Mouse (Mus musculus) urinary bladder, postnatal 4 days (tissue): ENCODE results near the gene Tcf7l1.

Source experiments
- DNase-seq, 2 experiments: peaks; one replicate each; pipeline ENCODE4 v3.0.0; 2021 to 2022; ENCODE audit warnings: low spot score in 2 of 2

The Tcf7l1 gene

DNA sequence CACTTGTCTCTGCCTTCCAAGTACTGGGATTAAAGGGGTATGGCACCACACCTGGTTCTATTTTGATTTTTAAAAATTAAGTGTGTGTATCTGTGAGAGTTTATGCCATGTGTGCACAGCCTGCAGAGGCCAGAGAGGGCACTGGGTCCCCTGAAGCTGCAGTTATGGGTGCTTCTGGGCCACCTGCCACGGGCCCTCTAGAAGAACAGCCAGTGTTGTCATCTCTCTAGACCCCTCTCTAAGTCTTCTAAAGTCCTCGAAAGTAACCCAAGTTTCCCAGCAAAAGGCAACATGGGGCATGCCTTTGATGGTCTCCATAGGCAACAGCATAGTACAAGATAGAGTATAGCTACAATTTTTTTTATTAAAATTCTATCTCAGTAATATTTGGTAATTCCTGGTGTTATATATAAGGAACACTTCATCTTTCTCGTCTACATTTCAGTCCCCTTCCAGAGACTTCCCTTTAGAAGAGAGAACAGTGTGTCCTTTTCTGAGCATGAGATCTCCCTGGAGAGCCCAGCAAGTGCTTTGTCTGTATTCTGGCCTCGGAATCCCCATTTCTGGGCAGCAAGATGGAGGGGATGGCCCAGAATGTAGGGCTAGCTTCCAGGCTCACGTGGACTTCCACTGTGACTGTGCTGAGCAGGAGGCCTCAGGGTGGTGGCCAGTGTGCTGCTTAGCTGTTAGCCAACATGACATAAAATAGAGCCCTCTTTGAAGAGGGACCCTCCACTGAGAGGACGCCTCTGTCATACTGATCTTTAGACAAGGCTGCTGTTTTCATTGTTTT lies 195.8 kb downstream of the Tcf7l1 start:
- DNase-seq = no peak

DNA sequence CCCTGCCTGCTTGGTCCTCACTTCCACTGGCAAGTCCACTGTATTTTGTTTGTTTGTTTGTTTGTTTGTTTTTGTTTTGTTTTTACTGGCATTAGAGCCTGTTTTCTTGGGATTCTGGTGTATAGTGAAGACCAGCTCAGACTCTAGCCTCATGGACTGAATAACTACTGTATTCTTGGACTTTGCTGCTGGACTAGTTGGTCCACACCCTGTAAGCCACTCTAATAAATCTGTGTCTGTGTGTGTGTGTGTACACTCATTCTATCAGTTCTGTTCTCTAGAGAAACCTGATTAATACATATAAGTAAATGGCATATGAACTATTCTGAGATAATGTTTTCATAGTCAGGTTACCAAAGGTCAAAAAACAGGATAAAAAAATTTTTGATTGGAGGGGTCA lies 198.9 kb downstream of the Tcf7l1 start:
- DNase-seq = no peak

DNA sequence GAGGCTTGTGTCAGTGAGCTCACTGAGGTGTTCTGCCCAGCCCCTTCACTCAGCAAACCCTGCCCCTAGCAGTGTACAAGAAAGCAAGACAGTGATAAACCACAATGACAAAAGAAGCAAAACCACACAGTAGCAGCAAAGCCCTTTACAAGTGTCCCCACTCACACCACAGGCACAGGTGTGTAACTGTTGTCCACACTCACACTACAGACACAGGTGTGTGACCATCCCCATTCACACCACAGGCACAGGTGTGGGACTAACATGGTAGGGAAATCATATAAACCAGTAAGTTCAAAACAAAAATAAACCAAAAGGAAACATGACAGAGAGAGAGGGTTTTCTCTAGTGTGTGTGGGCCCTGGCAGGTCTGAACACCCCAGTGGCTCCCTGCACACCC lies 200.7 kb downstream of the Tcf7l1 start:
- DNase-seq = no peak

DNA sequence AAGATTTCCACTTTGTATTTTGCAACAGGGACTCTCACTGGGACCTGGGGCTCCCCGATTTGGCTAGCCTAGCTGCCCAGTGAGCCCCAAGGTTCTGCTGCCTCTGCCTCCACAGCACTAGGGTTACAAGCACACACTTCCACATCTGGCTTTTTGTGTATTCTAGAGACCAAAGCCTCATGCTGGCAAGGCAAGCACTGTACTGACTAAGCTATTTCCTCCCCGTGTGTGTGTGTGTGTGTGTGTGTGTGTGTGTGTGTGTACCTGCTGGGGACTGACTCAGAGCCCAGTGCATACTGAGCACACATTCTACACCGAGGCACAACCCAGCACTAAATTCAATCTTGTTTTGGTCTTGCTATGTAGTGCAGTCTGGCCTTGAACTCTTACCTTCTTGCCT lies 202.4 kb downstream of the Tcf7l1 start:
- no peak for DNase-seq

DNA sequence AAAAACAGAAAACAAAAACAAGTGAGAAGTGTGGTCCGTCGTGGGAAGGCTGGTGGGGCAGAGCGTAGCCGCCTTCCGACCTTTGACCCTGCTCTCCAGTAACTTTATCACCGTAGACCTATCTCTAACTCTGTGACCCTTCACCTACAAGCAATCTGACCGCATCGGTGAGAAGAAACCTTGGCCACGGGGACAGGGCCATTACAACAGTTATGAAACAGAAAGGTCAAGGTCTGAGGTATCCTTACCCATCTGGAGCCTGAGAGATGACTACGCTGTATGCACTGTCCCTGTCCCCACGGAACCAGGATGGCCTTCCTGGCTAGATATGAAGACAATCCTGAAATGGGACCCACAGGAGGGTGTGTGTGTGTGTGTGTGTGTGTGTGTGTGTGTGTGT lies 204.9 kb downstream of the Tcf7l1 start:
- DNase-seq = no peak

DNA sequence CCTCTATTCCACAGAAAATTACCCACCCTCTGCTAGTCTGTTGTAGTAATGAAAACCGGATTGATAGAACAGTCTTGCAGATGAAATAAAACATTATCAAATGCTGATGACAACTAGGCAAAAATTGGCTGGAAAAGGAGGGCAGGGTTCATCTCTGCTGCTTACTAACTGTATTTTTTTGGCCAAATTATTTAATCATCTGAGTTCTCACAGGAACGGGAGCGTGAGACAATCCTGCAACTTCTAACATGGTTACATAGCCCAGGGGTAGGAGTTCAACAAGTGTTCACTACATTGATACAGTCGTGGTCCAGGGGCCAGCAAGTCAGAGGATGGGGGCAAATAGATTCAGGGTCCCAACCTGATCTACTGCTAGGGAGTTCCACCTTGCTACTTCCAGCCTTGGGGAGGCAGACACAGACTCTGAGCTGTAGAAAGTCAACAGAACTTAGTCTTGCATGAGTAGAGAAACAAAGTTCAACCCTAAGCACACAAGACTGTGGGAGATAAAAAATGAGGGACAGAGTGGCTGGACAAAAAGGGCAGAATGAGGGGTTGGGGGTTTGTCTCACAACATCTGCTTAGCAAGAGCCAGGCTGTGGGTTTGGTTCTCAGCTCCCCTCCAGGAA lies 205.7 kb downstream of the Tcf7l1 start:
- DNase-seq = no peak

DNA sequence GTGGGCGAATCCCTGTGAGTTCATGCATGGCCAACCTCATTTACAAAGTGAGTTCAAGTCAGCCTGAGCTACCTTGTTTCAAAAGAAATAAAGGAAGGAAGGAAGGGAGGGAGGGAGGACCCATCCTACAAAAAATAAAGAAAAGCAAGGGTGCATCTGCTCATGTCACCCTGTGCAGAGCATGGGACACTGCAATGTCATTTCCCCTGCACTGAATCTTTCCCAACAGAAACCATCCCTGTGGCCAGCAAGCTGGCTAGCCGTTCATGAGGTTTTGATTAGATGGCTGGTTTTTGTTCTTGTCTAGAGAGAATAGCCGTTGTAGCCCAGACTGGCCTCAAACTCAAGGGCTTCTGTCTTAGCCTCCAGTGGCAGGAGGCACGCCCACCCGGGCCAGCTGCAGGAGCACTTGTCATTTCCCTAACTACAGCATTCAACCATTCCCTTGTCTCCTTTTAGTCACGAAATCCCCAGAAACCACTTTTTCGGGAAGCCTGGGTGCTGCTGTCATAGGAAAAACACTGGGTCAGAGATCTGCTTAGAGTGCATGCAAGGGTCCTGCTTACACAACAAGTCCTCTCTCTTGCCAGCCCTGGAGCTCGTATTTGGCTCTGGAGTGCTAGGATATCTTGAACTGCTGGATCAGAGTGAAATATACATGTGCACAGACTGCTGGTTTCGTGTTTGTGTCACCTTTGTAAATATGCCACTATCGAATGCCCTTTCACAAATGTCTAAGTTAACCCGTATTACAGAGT lies 207.2 kb downstream of the Tcf7l1 start:
- no peak for DNase-seq
